Mouse (Mus musculus) cerebellum, adult 2 months (tissue): ENCODE results near the gene Dmtf1.

ENCODE experiments used
- CTCF ChIP-seq: fragments of 200-500 bp; IDR thresholded peaks from 2 replicates; pipeline ENCODE4 v1.5.1; 2011; ENCODE audit warnings: low read depth, mild to moderate bottlenecking, control low read depth, low read length, moderate library complexity, borderline replicate concordance; ENCODE audit not compliant: insufficient read depth
- POLR2A ChIP-seq: fragments of 200-500 bp; IDR thresholded peaks from 2 replicates; pipeline ENCODE4 v1.6.1; 2011; ENCODE audit warnings: low read length, control low read depth, borderline replicate concordance; ENCODE audit not compliant: insufficient read depth

DNA sequence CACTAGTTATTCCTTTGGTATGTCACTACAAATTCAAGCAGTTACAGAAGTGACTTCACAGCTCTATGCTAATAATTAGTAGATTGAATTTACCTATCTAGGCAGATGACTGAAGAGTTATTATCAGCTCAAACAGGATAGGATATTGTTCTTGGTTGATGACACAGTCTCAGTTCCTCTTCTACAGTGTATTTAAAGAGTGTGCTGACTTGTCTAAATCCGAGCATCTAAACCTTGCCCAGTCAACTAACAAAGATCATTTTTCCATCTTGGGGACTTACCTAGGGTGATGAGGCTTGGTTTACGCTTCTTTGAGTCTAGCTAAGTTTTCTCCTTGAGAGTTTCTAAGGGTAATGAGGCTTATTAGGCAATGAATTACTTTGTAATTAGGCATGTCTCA, 11.7 kb upstream of the Dmtf1 start:
- no peak for TF ChIP-seq POLR2A
- TF ChIP-seq CTCF: no peak
